Mouse (Mus musculus) hindbrain, postnatal 0 days (tissue): Measurements from ENCODE around the gene Tnn. TPM values are rescaled to one million over a fixed set of nuclear protein-coding genes. Genes with fewer than 3 reads are reported as not detected.

Experiments
- ATAC-seq: fragments of 200-750 bp; cut with Nextera tagmentation; 2 replicates; pipeline ENCODE4 v1.8.0; 2017; ENCODE audit warnings: mild to moderate bottlenecking, moderate TSS enrichment, moderate library complexity
- DNase-seq: peaks from one replicate; pipeline ENCODE4 v3.0.0-alpha.2; 2015; ENCODE audit warnings: low spot score
- H3K27ac ChIP-seq: fragments of 300-500 bp; sonication (generic); 2 replicates; pipeline ENCODE4 v1.5.1; 2014; ENCODE audit warnings: mild to moderate bottlenecking
- H3K27me3 ChIP-seq: fragments of 300-500 bp; sonication (generic); 2 replicates; pipeline ENCODE4 v1.6.1; 2014; ENCODE audit warnings: low read length, mixed read lengths; ENCODE audit not compliant: insufficient read depth
- H3K36me3 ChIP-seq: fragments of 300-500 bp; sonication (generic); 2 replicates; pipeline ENCODE4 v1.6.1; 2014; ENCODE audit warnings: low read length, mixed read lengths; ENCODE audit not compliant: insufficient read depth
- H3K4me1 ChIP-seq: fragments of 300-500 bp; sonication (generic); 2 replicates; pipeline ENCODE4 v1.6.1; 2014; ENCODE audit warnings: antibody characterized with exemption, low read length, mixed read lengths; ENCODE audit not compliant: insufficient read depth
- H3K4me2 ChIP-seq: fragments of 300-500 bp; sonication (generic); 2 replicates; pipeline ENCODE4 v1.6.1; 2014; ENCODE audit warnings: low read depth, mild to moderate bottlenecking, low read length, moderate library complexity, mixed read lengths
- H3K4me3 ChIP-seq: fragments of 300-500 bp; sonication (generic); 2 replicates; pipeline ENCODE4 v1.5.1; 2014; ENCODE audit warnings: low read length
- H3K9ac ChIP-seq: fragments of 300-500 bp; sonication (generic); replicated peaks from 2 replicates; pipeline ENCODE4 v1.6.1; 2014; ENCODE audit warnings: mild to moderate bottlenecking, low read length, moderate library complexity, mixed read lengths
- H3K9me3 ChIP-seq: fragments of 300-500 bp; sonication (generic); 2 replicates; pipeline ENCODE4 v1.6.1; 2016; ENCODE audit warnings: low read length, mixed read lengths
- CTCF ChIP-seq: IDR thresholded peaks from 2 replicates; pipeline ENCODE4 v1.5.1; 2016; ENCODE audit warnings: antibody characterized with exemption, control low read depth, low read depth
- WGBS: fragments of 180-500 bp; shearing (Covaris S2); extraction: QIAGEN DNeasy Blood & Tissue Kit; methylation state at CpG from one replicate; pipeline ENCODE4 v1.1.7; 2014; 5-methylcytosine and 5-hydroxymethylcytosine counted together
- polyA plus RNA-seq: library from polyadenylated mRNA; unstranded; fragments of >200 nt; fragmentation: Nextera tagmentation; extraction: Ambion mirVana; gene quantifications from 2 replicates; pipeline ENCODE4 v1.2.1, GENCODE M21; 2015
- total RNA-seq: library from RNA; depleted of rRNA; stranded (reverse); fragments of >200 nt; gene quantifications from 2 replicates; pipeline ENCODE4 v1.2.3, GENCODE M21; 2014

The Tnn gene
- total and polyA plus RNA-seq, 2 experiments from 2014 or later, result 0.09 to 0.84 TPM

GRCm38 (mm10) chr1:160133464-160134079 lies 19.8 kb downstream of the Tnn start:
- WGBS, result 68% methylated on average over 4 of the region's 4 CpGs
- ATAC-seq, result no peak
- H3K36me3 ChIP-seq, result no peaks in the 10 kb centered on the region
- H3K27me3 ChIP-seq, result no peaks in the 10 kb centered on the region
- DNase-seq, result no peak
- H3K4me3 ChIP-seq, result no peak overlapping the region
- TF ChIP-seq CTCF, result no peak
- no peak overlapping the region for H3K27ac ChIP-seq
- no peaks in the 10 kb centered on the region for H3K9me3 ChIP-seq
- no peaks in the 10 kb centered on the region for H3K4me1 ChIP-seq
- no peak overlapping the region for H3K4me2 ChIP-seq
- no peak overlapping the region for H3K9ac ChIP-seq

- DNase-seq, result no peak
- Histone ChIP-seq H3K9me3 (no peaks in the 10 kb centered on the region), H3K27me3 (no peaks in the 10 kb centered on the region), H3K4me2 (no peak overlapping the region), H3K36me3 (no peaks in the 10 kb centered on the region), H3K4me3 (no peak overlapping the region), H3K4me1 (no peaks in the 10 kb centered on the region), H3K27ac (no peak overlapping the region), H3K9ac (no peak overlapping the region)
- TF ChIP-seq CTCF, result no peak
- 85% methylated on average over 2 of the region's 2 CpGs for WGBS
- ATAC-seq, result no peak
Measured at GRCm38 (mm10) chr1:160123957-160124356, 29.4 kb downstream of the Tnn start.

GRCm38 (mm10) chr1:160108604-160109003 lies 44.8 kb downstream of the Tnn start:
- no peak for TF ChIP-seq CTCF
- 81% methylated on average over 2 of the region's 2 CpGs for whole genome bisulfite sequencing
- Histone ChIP-seq H3K36me3 (no peaks in the 10 kb centered on the region), H3K27me3 (no peaks in the 10 kb centered on the region), H3K9ac (no peak overlapping the region), H3K9me3 (no peaks in the 10 kb centered on the region), H3K4me2 (no peak overlapping the region), H3K27ac (no peak overlapping the region), H3K4me1 (no peaks in the 10 kb centered on the region), H3K4me3 (no peak overlapping the region)
- no peak for DNase-seq
- ATAC-seq, result no peak

- Histone ChIP-seq H3K27me3 (no peaks in the 10 kb centered on the region), H3K27ac (no peak overlapping the region), H3K9me3 (no peaks in the 10 kb centered on the region), H3K4me3 (no peak overlapping the region), H3K4me2 (no peak overlapping the region), H3K4me1 (no peaks in the 10 kb centered on the region), H3K9ac (no peak overlapping the region), H3K36me3 (no peaks in the 10 kb centered on the region)
- ATAC-seq, result no peak
- DNase-seq, result no peak
- WGBS, result 82% methylated on average over 5 of the region's 5 CpGs
- TF ChIP-seq CTCF, result no peak
Measured at GRCm38 (mm10) chr1:160105426-160105825, 48.0 kb downstream of the Tnn start.

GRCm38 (mm10) chr1:160100996-160101395 lies 52.4 kb downstream of the Tnn start:
- Histone ChIP-seq H3K4me1 (no peaks in the 10 kb centered on the region), H3K9me3 (no peaks in the 10 kb centered on the region), H3K4me2 (no peak overlapping the region), H3K27ac (no peak overlapping the region), H3K27me3 (no peaks in the 10 kb centered on the region), H3K36me3 (no peaks in the 10 kb centered on the region), H3K9ac (no peak overlapping the region), H3K4me3 (no peak overlapping the region)
- no peak for TF ChIP-seq CTCF
- 87% methylated on average over 5 of the region's 5 CpGs for WGBS
- DNase-seq, result no peak
- no peak for ATAC-seq

- peak; percentile 10 for DNase-seq
- no peaks in the 10 kb centered on the region for H3K36me3 ChIP-seq
- peak; percentile 44 for TF ChIP-seq CTCF
- no peak for ATAC-seq
- no peaks in the 10 kb centered on the region for H3K9me3 ChIP-seq
- WGBS, result 88% methylated on average over 5 of the region's 5 CpGs
- no peak overlapping the region for H3K4me3 ChIP-seq
- no peak overlapping the region for H3K9ac ChIP-seq
- H3K27me3 ChIP-seq, result no peaks in the 10 kb centered on the region
- H3K4me2 ChIP-seq, result no peak overlapping the region
- H3K27ac ChIP-seq, result no peak overlapping the region
- H3K4me1 ChIP-seq, result no peaks in the 10 kb centered on the region
Measured at GRCm38 (mm10) chr1:160099659-160100302, 53.6 kb downstream of the Tnn start.

GRCm38 (mm10) chr1:160086651-160087050 lies 66.7 kb downstream of the Tnn start:
- Histone ChIP-seq H3K27me3 (no peaks in the 10 kb centered on the region), H3K27ac (no peak overlapping the region), H3K36me3 (no peaks in the 10 kb centered on the region), H3K9me3 (no peaks in the 10 kb centered on the region), H3K4me2 (no peak overlapping the region), H3K4me3 (no peak overlapping the region), H3K9ac (no peak overlapping the region), H3K4me1 (no peaks in the 10 kb centered on the region)
- WGBS, result 80% methylated on average over 2 of the region's 2 CpGs
- ATAC-seq (no peak), DNase-seq (no peak)
- no peak for TF ChIP-seq CTCF
